Mouse (Mus musculus) inflammation-experienced regulatory T-cells, adult 6 months (primary cell): Measurements from ENCODE around the gene Dpp9. TPM values are rescaled to one million over a fixed set of nuclear protein-coding genes. Genes with fewer than 3 reads are reported as not detected.

Experiments used
- ATAC-seq: one replicate; pipeline ENCODE4 v1.8.0; 2017
- polyA plus RNA-seq, 3 experiments: library from polyadenylated mRNA; unstranded; fragments of 100-300 nt; shearing (Covaris generic); gene quantifications; one replicate each; pipeline ENCODE4 v1.2.1; 2017

Gene Dpp9
- polyA plus RNA-seq, 3 experiments from 2014 or later = 13.6 to 17.5 (median 14.5) TPM

DNA sequence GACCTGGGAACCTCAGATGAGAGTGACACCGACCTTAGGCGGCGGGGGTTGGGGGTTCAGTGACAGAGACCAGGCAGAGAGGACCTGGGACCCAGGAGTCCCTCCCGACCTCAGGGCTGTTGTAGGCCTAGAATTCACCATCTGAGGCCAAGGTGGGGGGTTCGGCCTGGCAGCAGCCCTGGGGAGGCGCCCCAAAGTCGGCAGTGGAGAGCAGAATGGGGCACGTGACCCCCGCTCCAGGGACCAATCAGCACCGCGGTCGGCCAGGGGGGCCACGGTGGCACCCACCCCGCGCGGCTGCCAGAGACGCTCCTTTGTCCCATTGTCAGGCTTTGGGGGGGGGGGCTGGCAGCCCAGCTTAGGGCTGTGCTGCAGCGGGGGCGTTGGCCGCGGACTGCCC is 79.3 kb downstream of the Dpp9 start:
- ATAC-seq = no peak

DNA sequence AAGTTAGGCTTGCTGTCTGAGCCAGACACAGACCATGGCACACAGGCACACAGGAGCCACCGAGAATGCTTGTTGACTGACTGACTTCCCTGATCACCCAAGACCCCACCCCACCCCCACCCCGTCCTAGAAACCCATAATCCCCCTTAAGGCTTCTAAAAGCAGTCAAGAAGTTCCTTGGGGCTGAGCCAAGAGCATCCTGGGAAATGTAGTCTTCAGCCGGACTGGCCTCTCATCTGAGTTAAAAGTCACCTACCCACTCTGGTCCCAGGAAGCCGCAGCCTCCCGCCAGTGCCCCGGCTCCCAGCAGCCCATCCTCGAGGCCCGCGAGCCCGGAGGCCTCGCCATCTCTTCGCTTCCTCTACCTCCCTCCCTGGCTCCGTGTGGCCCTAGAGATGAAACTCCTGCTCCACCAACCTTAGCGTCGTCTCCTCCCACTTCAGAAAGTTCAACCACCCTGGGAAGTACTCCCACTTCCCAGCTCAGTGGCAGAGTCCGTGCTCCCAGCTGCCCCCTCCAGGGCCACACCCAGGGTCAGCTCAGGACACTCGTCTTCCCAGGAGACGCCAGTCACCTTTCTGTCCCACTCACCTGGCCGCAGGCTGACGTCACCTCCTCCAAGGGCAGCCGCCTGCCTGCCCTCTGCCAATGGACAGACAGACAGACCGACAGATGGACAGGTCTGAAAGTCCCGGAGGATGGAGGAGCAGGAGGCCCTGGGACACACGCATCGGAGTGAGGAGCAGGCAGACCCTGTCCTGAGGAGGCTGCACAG is 80.7 kb downstream of the Dpp9 start:
- no peak for ATAC-seq

Other genes with a start within 250 kb of the Dpp9 start
- gene Shd, start 248.4 kb downstream of the Dpp9 start, polyA plus RNA-seq = under 1 TPM in 1 of 3 experiments, not detected in 2; 0.40 TPM
- under 1 TPM in 1 of 3 experiments, not detected in 2; 0.98 TPM for gene Fsd1, start 232.4 kb downstream of the Dpp9 start, polyA plus RNA-seq
- gene Stap2, start 213.3 kb downstream of the Dpp9 start, polyA plus RNA-seq = under 1 TPM in 1 of 3 experiments, not detected in 2; 0.30 TPM
- gene Mpnd, start 213.2 kb downstream of the Dpp9 start, polyA plus RNA-seq = 10 to 100 TPM in 2 of 3 experiments, 1 to 10 TPM in 1; 8.3 to 24.2 (median 17.4) TPM
- 10 to 100 TPM; 86.9 to 93.6 (median 91.6) TPM for gene Sh3gl1, start 182.3 kb downstream of the Dpp9 start, polyA plus RNA-seq
- 1 to 10 TPM in 2 of 3 experiments, under 1 TPM in 1; 0.63 to 3.6 (median 1.3) TPM for gene Chaf1a, start 178.5 kb downstream of the Dpp9 start, polyA plus RNA-seq
- 10 to 100 TPM; 28.7 to 41.6 (median 34.2) TPM for gene Ubxn6, start 143.9 kb downstream of the Dpp9 start, polyA plus RNA-seq
- gene Hdgfl2, start 139.3 kb downstream of the Dpp9 start, polyA plus RNA-seq = 10 to 100 TPM; 32.5 to 58.6 (median 40.3) TPM
- under 1 TPM in 1 of 3 experiments, not detected in 2; 0.09 TPM for gene Plin4, start 109.1 kb downstream of the Dpp9 start, polyA plus RNA-seq
- gene Plin5, start 101.3 kb downstream of the Dpp9 start, polyA plus RNA-seq = under 1 TPM in 1 of 3 experiments, not detected in 2; 0.16 TPM
- not detected for gene Lrg1, start 96.9 kb downstream of the Dpp9 start, polyA plus RNA-seq
- gene Sema6b, start 78.6 kb downstream of the Dpp9 start, polyA plus RNA-seq = under 1 TPM in 1 of 3 experiments, not detected in 2; 0.13 TPM
- 10 to 100 TPM; 29.8 to 39.7 (median 37.9) TPM for gene Tnfaip8l1, start 56.4 kb downstream of the Dpp9 start, polyA plus RNA-seq
- 10 to 100 TPM; 53.3 to 65.6 (median 59.5) TPM for gene Mydgf, start 35.0 kb downstream of the Dpp9 start, polyA plus RNA-seq
- 1 to 10 TPM; 4.9 to 6.2 (median 6.1) TPM for gene Fem1a, start 37.9 kb upstream of the Dpp9 start, polyA plus RNA-seq
- gene Ticam1, start 57.9 kb upstream of the Dpp9 start, polyA plus RNA-seq = 10 to 100 TPM in 1 of 3 experiments, 1 to 10 TPM in 2; 8.1 to 11.5 (median 8.7) TPM
- 10 to 100 TPM; 25.6 to 28.7 (median 25.6) TPM for gene Plin3, start 74.0 kb upstream of the Dpp9 start, polyA plus RNA-seq
- gene Arrdc5, start 81.4 kb upstream of the Dpp9 start, polyA plus RNA-seq = not detected
- 10 to 100 TPM in 1 of 3 experiments, 1 to 10 TPM in 2; 7.1 to 60.4 (median 9.6) TPM for gene Uhrf1, start 84.4 kb upstream of the Dpp9 start, polyA plus RNA-seq
- gene Kdm4b, start 107.2 kb upstream of the Dpp9 start, polyA plus RNA-seq = 1 to 10 TPM; 3.2 to 8.4 (median 8.0) TPM